Mouse (Mus musculus) brown adipose tissue, adult 24 weeks (tissue): ENCODE data around the gene Pde3a. TPM values are rescaled to one million over a fixed set of nuclear protein-coding genes. Genes with fewer than 3 reads are reported as not detected.

ENCODE experiments used
- H3K27ac ChIP-seq: fragments of 200-500 bp; replicated peaks from 2 replicates; pipeline ENCODE4 v1.5.1; 2012; ENCODE audit warnings: low read depth, mild to moderate bottlenecking, low read length
- H3K4me1 ChIP-seq: fragments of 200-500 bp; 2 replicates; pipeline ENCODE4 v1.6.1; 2012; ENCODE audit warnings: low read length, mixed read lengths; ENCODE audit not compliant: control insufficient read depth, insufficient read depth, insufficient read length
- H3K4me3 ChIP-seq: fragments of 200-500 bp; 2 replicates; pipeline ENCODE4 v1.5.1; 2012; ENCODE audit warnings: low read depth, mild to moderate bottlenecking, low read length, moderate library complexity; ENCODE audit not compliant: insufficient read depth
- polyA plus RNA-seq: library from polyadenylated mRNA; stranded (reverse); fragments of >200 nt; gene quantifications from 2 replicates; pipeline ENCODE4 v1.2.4, GENCODE M21; 2012; ENCODE audit not compliant: missing spikeins, insufficient read depth, insufficient read length

The Pde3a gene
- polyA plus RNA-seq, 1 experiment, result 4.0 TPM

GRCm38 (mm10) chr6:141381473-141381872, 132.4 kb downstream of the Pde3a start:
- Histone ChIP-seq H3K4me1 (no peaks in the 10 kb centered on the region), H3K4me3 (no peak overlapping the region), H3K27ac (no peak overlapping the region)

DNA sequence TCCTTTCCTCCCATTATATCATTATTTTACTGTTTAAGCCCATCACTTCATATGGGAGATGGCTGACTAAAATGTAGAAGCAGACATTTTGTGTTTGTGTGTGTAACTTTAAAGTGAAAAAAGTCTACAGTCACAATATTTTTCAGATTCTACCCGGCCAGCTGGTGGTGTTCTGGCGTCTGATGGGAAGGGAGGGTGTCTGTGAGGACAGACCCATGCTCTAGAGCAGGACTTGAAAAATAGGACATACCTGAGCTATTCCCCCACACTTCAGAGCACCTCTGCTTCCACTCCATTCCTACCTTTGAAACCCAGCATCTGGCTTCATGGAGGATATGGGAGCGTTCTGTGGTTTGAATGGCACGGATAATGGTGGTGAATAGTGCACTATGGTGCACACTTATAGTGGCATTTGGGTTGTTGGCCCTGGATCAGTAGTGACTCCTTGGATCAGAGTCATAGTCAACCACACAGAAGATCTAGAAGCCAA, 132.9 kb downstream of the Pde3a start:
- no peak overlapping the region for H3K27ac ChIP-seq
- H3K4me1 ChIP-seq, result no peaks in the 10 kb centered on the region

GRCm38 (mm10) chr6:141388104-141388503, 139.0 kb downstream of the Pde3a start:
- Histone ChIP-seq H3K27ac (no peak overlapping the region), H3K4me1 (no peaks in the 10 kb centered on the region), H3K4me3 (no peak overlapping the region)

More for the DNA sequence above, 132.9 kb downstream of the Pde3a start:
- no peak overlapping the region for H3K4me3 ChIP-seq

DNA sequence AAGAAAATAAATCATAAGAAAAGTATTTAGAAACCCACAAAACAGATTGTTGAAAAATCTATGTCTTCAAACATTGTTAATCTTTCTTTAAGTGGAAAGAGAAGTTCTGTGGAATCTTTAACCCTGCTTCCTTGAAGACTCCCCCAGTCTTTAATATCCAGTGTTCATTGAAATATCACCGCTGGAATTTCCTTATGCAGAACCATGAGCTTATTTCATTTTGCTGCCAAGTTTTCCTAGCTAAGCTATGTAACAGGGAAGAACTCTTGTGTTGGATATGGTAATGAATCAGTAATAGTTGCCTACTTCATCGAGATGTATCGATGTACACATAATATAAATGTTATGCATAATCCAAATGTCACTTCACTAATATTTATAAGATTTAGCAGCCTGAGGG, 146.9 kb downstream of the Pde3a start:
- no peak overlapping the region for H3K27ac ChIP-seq
- H3K4me1 ChIP-seq, result no peaks in the 10 kb centered on the region
- H3K4me3 ChIP-seq, result no peak overlapping the region

GRCm38 (mm10) chr6:141399411-141399810, 150.3 kb downstream of the Pde3a start:
- Histone ChIP-seq H3K4me1 (no peaks in the 10 kb centered on the region), H3K27ac (no peak overlapping the region), H3K4me3 (no peak overlapping the region)

- H3K4me3 ChIP-seq, result no peak overlapping the region
- H3K4me1 ChIP-seq, result no peaks in the 10 kb centered on the region
- no peak overlapping the region for H3K27ac ChIP-seq
Observed at GRCm38 (mm10) chr6:141403943-141404342, 154.9 kb downstream of the Pde3a start.

- H3K4me1 ChIP-seq, result no peaks in the 10 kb centered on the region
- no peak overlapping the region for H3K27ac ChIP-seq
- no peak overlapping the region for H3K4me3 ChIP-seq
Observed at GRCm38 (mm10) chr6:141404649-141405048, 155.6 kb downstream of the Pde3a start.

- Histone ChIP-seq H3K4me1 (no peaks in the 10 kb centered on the region), H3K27ac (no peak overlapping the region), H3K4me3 (no peak overlapping the region)
Observed at GRCm38 (mm10) chr6:141405496-141405895, 156.4 kb downstream of the Pde3a start.

- H3K27ac ChIP-seq, result no peak overlapping the region
- H3K4me1 ChIP-seq, result no peaks in the 10 kb centered on the region
- no peak overlapping the region for H3K4me3 ChIP-seq
Observed at GRCm38 (mm10) chr6:141408758-141409157, 159.7 kb downstream of the Pde3a start.

- Histone ChIP-seq H3K4me3 (no peak overlapping the region), H3K27ac (no peak overlapping the region), H3K4me1 (no peaks in the 10 kb centered on the region)
Observed at GRCm38 (mm10) chr6:141410836-141411235, 161.8 kb downstream of the Pde3a start.

DNA sequence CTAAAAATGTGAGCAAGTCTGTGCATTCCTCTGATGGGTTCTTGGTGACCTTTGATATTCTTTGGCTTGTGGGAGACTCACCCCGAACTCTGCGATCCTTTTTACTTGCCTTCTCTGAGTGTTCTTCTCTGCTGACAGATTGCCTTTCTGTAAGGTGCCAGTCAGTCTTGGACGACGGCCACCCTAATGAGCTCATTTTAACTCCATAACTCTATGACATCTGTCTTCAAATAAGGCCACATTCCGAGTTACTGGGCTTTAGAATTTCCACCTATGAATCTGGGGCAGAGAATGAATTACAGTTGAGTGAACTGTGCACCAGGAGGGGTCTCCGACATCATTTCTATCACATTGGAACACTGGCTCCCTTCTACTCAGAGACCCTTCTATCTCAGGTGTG, 176.0 kb downstream of the Pde3a start:
- H3K4me1 ChIP-seq, result no peaks in the 10 kb centered on the region
- no peak overlapping the region for H3K4me3 ChIP-seq
- no peak overlapping the region for H3K27ac ChIP-seq

- Histone ChIP-seq H3K27ac (no peak overlapping the region), H3K4me1 (no peaks in the 10 kb centered on the region), H3K4me3 (no peak overlapping the region)
Observed at GRCm38 (mm10) chr6:141428587-141428986, 179.5 kb downstream of the Pde3a start.

GRCm38 (mm10) chr6:141430134-141430533, 181.1 kb downstream of the Pde3a start:
- H3K4me1 ChIP-seq, result no peaks in the 10 kb centered on the region
- no peak overlapping the region for H3K27ac ChIP-seq
- H3K4me3 ChIP-seq, result no peak overlapping the region

GRCm38 (mm10) chr6:141432271-141432974, 183.4 kb downstream of the Pde3a start:
- no peak overlapping the region for H3K4me3 ChIP-seq
- no peak overlapping the region for H3K27ac ChIP-seq
- H3K4me1 ChIP-seq, result no peaks in the 10 kb centered on the region

- Histone ChIP-seq H3K4me3 (no peak overlapping the region), H3K27ac (no peak overlapping the region), H3K4me1 (no peaks in the 10 kb centered on the region)
Observed at GRCm38 (mm10) chr6:141433917-141434756, 185.1 kb downstream of the Pde3a start.
